Mouse (Mus musculus): ENCODE data around the gene Ppm1m. TPM values are rescaled to one million over a fixed set of nuclear protein-coding genes. Genes with fewer than 3 reads are reported as not detected.
A peak's percentile ranks its signal among the peaks of the same experiment; 100 is the strongest.

The Ppm1m gene
- polyA plus RNA-seq, 1 experiment from 2014 or later, result 43.1 TPM

- peak; percentile 61 for ATAC-seq (ENCODE audit: low FRiP score, low TSS enrichment)
- no peaks in the 10 kb centered on the region for H3K27me3 ChIP-seq (ENCODE audit: control insufficient read depth, insufficient read depth, low read length)
- H3K9ac ChIP-seq (ENCODE audit: low read depth, low read length), result peak overlapping the region; percentile 78
- no peaks in the 10 kb centered on the region for H3K9me3 ChIP-seq (ENCODE audit: control insufficient read depth, low read length)
- peak overlapping the region; percentile 47; the same call in 1 of the 2 replicates for H3K27ac ChIP-seq (ENCODE audit: low read depth, low read length)
- 1% methylated on average over 42 of the region's 51 CpGs for WGBS
- H3K4me3 ChIP-seq (ENCODE audit: low read length), result peak overlapping the region; percentile 71
- peaks cover 23% of the 10 kb centered on the region for H3K4me1 ChIP-seq (ENCODE audit: control insufficient read depth, insufficient read depth, low read length)
- peak overlapping the region; percentile 73 for H3K4me2 ChIP-seq (replicated peaks; ENCODE audit: low read depth, low read length)
- peaks cover 18% of the 10 kb centered on the region for H3K36me3 ChIP-seq (ENCODE audit: control insufficient read depth, insufficient read depth, low read length)
Observed at GRCm38 (mm10) chr9:106198962-106199458, 536 bp downstream of the Ppm1m start.

GRCm38 (mm10) chr9:106197732-106198131 lies 1.8 kb downstream of the Ppm1m start:
- H3K4me2 ChIP-seq (replicated peaks; ENCODE audit: low read depth, low read length), result peak overlapping the region; percentile 73; the same call in 1 of the 2 replicates

GRCm38 (mm10) chr9:106197081-106197713 lies 2.3 kb downstream of the Ppm1m start:
- H3K36me3 ChIP-seq (ENCODE audit: control insufficient read depth, insufficient read depth, low read length), result peaks cover 31% of the 10 kb centered on the region
- no peaks in the 10 kb centered on the region for H3K27me3 ChIP-seq (ENCODE audit: control insufficient read depth, insufficient read depth, low read length)
- no peak overlapping the region for H3K4me2 ChIP-seq (replicated peaks; ENCODE audit: low read depth, low read length)
- peaks cover 16% of the 10 kb centered on the region for H3K4me1 ChIP-seq (ENCODE audit: control insufficient read depth, insufficient read depth, low read length)
- WGBS, result 78% methylated on average over 3 of the region's 3 CpGs
- ATAC-seq (ENCODE audit: low FRiP score, low TSS enrichment), result no peak
- no peak overlapping the region for H3K9ac ChIP-seq (ENCODE audit: low read depth, low read length)
- H3K4me3 ChIP-seq (ENCODE audit: low read length), result no peak overlapping the region
- H3K9me3 ChIP-seq (ENCODE audit: control insufficient read depth, low read length), result no peaks in the 10 kb centered on the region
- no peak overlapping the region for H3K27ac ChIP-seq (ENCODE audit: low read depth, low read length)

More at GRCm38 (mm10) chr9:106197732-106198131, 1.8 kb downstream of the Ppm1m start:
- 87% methylated on average over 9 of the region's 9 CpGs for WGBS
- Histone ChIP-seq H3K9ac (ENCODE audit: low read depth, low read length) (no peak overlapping the region), H3K4me3 (ENCODE audit: low read length) (no peak overlapping the region), H3K27ac (ENCODE audit: low read depth, low read length) (no peak overlapping the region), H3K36me3 (ENCODE audit: control insufficient read depth, insufficient read depth, low read length) (peaks cover 27% of the 10 kb centered on the region), H3K9me3 (ENCODE audit: control insufficient read depth, low read length) (no peaks in the 10 kb centered on the region), H3K27me3 (ENCODE audit: control insufficient read depth, insufficient read depth, low read length) (no peaks in the 10 kb centered on the region), H3K4me1 (ENCODE audit: control insufficient read depth, insufficient read depth, low read length) (peaks cover 17% of the 10 kb centered on the region)
- ATAC-seq (ENCODE audit: low FRiP score, low TSS enrichment), result no peak

- H3K4me3 ChIP-seq (ENCODE audit: low read length), result no peak overlapping the region
- WGBS, result 88% methylated on average over 8 of the region's 8 CpGs
Observed at GRCm38 (mm10) chr9:106195693-106196092, 3.9 kb downstream of the Ppm1m start.

GRCm38 (mm10) chr9:106193930-106194807 lies 5.4 kb downstream of the Ppm1m start:
- no peak for ATAC-seq (ENCODE audit: low FRiP score, low TSS enrichment)
- Histone ChIP-seq H3K4me1 (ENCODE audit: control insufficient read depth, insufficient read depth, low read length) (peaks cover 7% of the 10 kb centered on the region), H3K4me3 (ENCODE audit: low read length) (no peak overlapping the region), H3K36me3 (ENCODE audit: control insufficient read depth, insufficient read depth, low read length) (peaks cover 61% of the 10 kb centered on the region), H3K4me2 (replicated peaks; ENCODE audit: low read depth, low read length) (no peak overlapping the region), H3K9ac (ENCODE audit: low read depth, low read length) (no peak overlapping the region), H3K27ac (ENCODE audit: low read depth, low read length) (no peak overlapping the region), H3K27me3 (ENCODE audit: control insufficient read depth, insufficient read depth, low read length) (no peaks in the 10 kb centered on the region), H3K9me3 (ENCODE audit: control insufficient read depth, low read length) (no peaks in the 10 kb centered on the region)
- WGBS, result 91% methylated on average over 8 of the region's 8 CpGs

More at GRCm38 (mm10) chr9:106195693-106196092, 3.9 kb downstream of the Ppm1m start:
- no peak for ATAC-seq (ENCODE audit: low FRiP score, low TSS enrichment)
- Histone ChIP-seq H3K9ac (ENCODE audit: low read depth, low read length) (no peak overlapping the region), H3K27ac (ENCODE audit: low read depth, low read length) (no peak overlapping the region), H3K9me3 (ENCODE audit: control insufficient read depth, low read length) (no peaks in the 10 kb centered on the region), H3K4me1 (ENCODE audit: control insufficient read depth, insufficient read depth, low read length) (peaks cover 15% of the 10 kb centered on the region), H3K4me2 (replicated peaks; ENCODE audit: low read depth, low read length) (no peak overlapping the region), H3K36me3 (ENCODE audit: control insufficient read depth, insufficient read depth, low read length) (peaks cover 46% of the 10 kb centered on the region), H3K27me3 (ENCODE audit: control insufficient read depth, insufficient read depth, low read length) (no peaks in the 10 kb centered on the region)

GRCm38 (mm10) chr9:106192998-106193397 lies 6.5 kb downstream of the Ppm1m start:
- Histone ChIP-seq H3K4me2 (replicated peaks; ENCODE audit: low read depth, low read length) (no peak overlapping the region), H3K27ac (ENCODE audit: low read depth, low read length) (no peak overlapping the region), H3K9me3 (ENCODE audit: control insufficient read depth, low read length) (no peaks in the 10 kb centered on the region), H3K9ac (ENCODE audit: low read depth, low read length) (no peak overlapping the region), H3K36me3 (ENCODE audit: control insufficient read depth, insufficient read depth, low read length) (peaks cover 73% of the 10 kb centered on the region), H3K4me1 (ENCODE audit: control insufficient read depth, insufficient read depth, low read length) (peaks cover 5% of the 10 kb centered on the region), H3K4me3 (ENCODE audit: low read length) (no peak overlapping the region), H3K27me3 (ENCODE audit: control insufficient read depth, insufficient read depth, low read length) (no peaks in the 10 kb centered on the region)
- 88% methylated on average over 1 of the region's 1 CpGs for WGBS
- ATAC-seq (ENCODE audit: low FRiP score, low TSS enrichment), result no peak

- no peaks in the 10 kb centered on the region for H3K9me3 ChIP-seq (ENCODE audit: control insufficient read depth, low read length)
- no peaks in the 10 kb centered on the region for H3K4me1 ChIP-seq (ENCODE audit: control insufficient read depth, insufficient read depth, low read length)
- H3K4me2 ChIP-seq (replicated peaks; ENCODE audit: low read depth, low read length), result no peak overlapping the region
- H3K9ac ChIP-seq (ENCODE audit: low read depth, low read length), result no peak overlapping the region
- H3K27ac ChIP-seq (ENCODE audit: low read depth, low read length), result no peak overlapping the region
- H3K27me3 ChIP-seq (ENCODE audit: control insufficient read depth, insufficient read depth, low read length), result no peaks in the 10 kb centered on the region
- 85% methylated on average over 8 of the region's 8 CpGs for whole genome bisulfite sequencing
- ATAC-seq (ENCODE audit: low FRiP score, low TSS enrichment), result no peak
- no peak overlapping the region for H3K4me3 ChIP-seq (ENCODE audit: low read length)
- peaks cover 83% of the 10 kb centered on the region for H3K36me3 ChIP-seq (ENCODE audit: control insufficient read depth, insufficient read depth, low read length)
Observed at GRCm38 (mm10) chr9:106192024-106192423, 7.5 kb downstream of the Ppm1m start.

- Histone ChIP-seq H3K9ac (ENCODE audit: low read depth, low read length) (no peak overlapping the region), H3K9me3 (ENCODE audit: control insufficient read depth, low read length) (no peaks in the 10 kb centered on the region), H3K4me3 (ENCODE audit: low read length) (no peak overlapping the region), H3K27ac (ENCODE audit: low read depth, low read length) (no peak overlapping the region), H3K4me2 (replicated peaks; ENCODE audit: low read depth, low read length) (no peak overlapping the region), H3K4me1 (ENCODE audit: control insufficient read depth, insufficient read depth, low read length) (no peaks in the 10 kb centered on the region), H3K36me3 (ENCODE audit: control insufficient read depth, insufficient read depth, low read length) (peaks cover 85% of the 10 kb centered on the region), H3K27me3 (ENCODE audit: control insufficient read depth, insufficient read depth, low read length) (no peaks in the 10 kb centered on the region)
- no peak for ATAC-seq (ENCODE audit: low FRiP score, low TSS enrichment)
- 93% methylated on average over 1 of the region's 1 CpGs for WGBS
Observed at GRCm38 (mm10) chr9:106191355-106191754, 8.2 kb downstream of the Ppm1m start.

GRCm38 (mm10) chr9:106183996-106184395 lies 15.6 kb downstream of the Ppm1m start:
- Histone ChIP-seq H3K9me3 (ENCODE audit: control insufficient read depth, low read length) (no peaks in the 10 kb centered on the region), H3K4me3 (ENCODE audit: low read length) (no peak overlapping the region), H3K27ac (ENCODE audit: low read depth, low read length) (no peak overlapping the region), H3K4me2 (replicated peaks; ENCODE audit: low read depth, low read length) (no peak overlapping the region), H3K9ac (ENCODE audit: low read depth, low read length) (no peak overlapping the region), H3K36me3 (ENCODE audit: control insufficient read depth, insufficient read depth, low read length) (peaks cover 99% of the 10 kb centered on the region), H3K27me3 (ENCODE audit: control insufficient read depth, insufficient read depth, low read length) (no peaks in the 10 kb centered on the region), H3K4me1 (ENCODE audit: control insufficient read depth, insufficient read depth, low read length) (no peaks in the 10 kb centered on the region)
- no peak for ATAC-seq (ENCODE audit: low FRiP score, low TSS enrichment)
- 90% methylated on average over 5 of the region's 5 CpGs for WGBS

Data from kidney, embryonic 14.5 days (tissue).